Mouse (Mus musculus): ENCODE measurements around the gene Cyp3a13.

- TF ChIP-seq CHD2 (IDR thresholded peaks at IDR 0.05; ENCODE audit: low read depth, low read length) (no peak), HCFC1 (IDR thresholded peaks at IDR 0.05; ENCODE audit: borderline replicate concordance, insufficient read depth, low read length) (no peak), ZC3H11A (IDR thresholded peaks at IDR 0.05; ENCODE audit: borderline replicate concordance, low read depth, low read length) (no peak), ZNF384 (IDR thresholded peaks at IDR 0.05; ENCODE audit: low read depth, low read length) (no peak)
Measured at GRCm38 (mm10) chr5:137966492-137966891, 45.1 kb upstream of the Cyp3a13 start.
